Mouse (Mus musculus) forebrain, embryonic 10.5 days (tissue): ENCODE measurements around the gene Kcnn4. TPM values are rescaled to one million over a fixed set of nuclear protein-coding genes. Genes with fewer than 3 reads are reported as not detected.
A peak's percentile ranks its signal among the peaks of the same experiment; 100 is the strongest.

Source experiments
- DNase-seq: peaks from one replicate; pipeline ENCODE4 v3.0.0-alpha.2; 2017; ENCODE audit warnings: low spot score; ENCODE audit errors: extremely low spot score
- H3K27ac ChIP-seq: fragments of 300-500 bp; sonication (generic); 2 replicates; pipeline ENCODE4 v1.5.1; 2016; ENCODE audit warnings: mild to moderate bottlenecking
- H3K27me3 ChIP-seq: fragments of 300-500 bp; sonication (generic); 2 replicates; pipeline ENCODE4 v1.6.1; 2016; ENCODE audit warnings: mild to moderate bottlenecking; ENCODE audit not compliant: poor library complexity, severe bottlenecking
- H3K36me3 ChIP-seq: fragments of 300-500 bp; sonication (generic); replicated peaks from 2 replicates; pipeline ENCODE4 v1.6.1; 2016; ENCODE audit warnings: mild to moderate bottlenecking, moderate library complexity
- H3K4me1 ChIP-seq: fragments of 300-500 bp; sonication (generic); 2 replicates; pipeline ENCODE4 v1.6.1; 2016
- H3K4me3 ChIP-seq: fragments of 300-500 bp; sonication (generic); 2 replicates; pipeline ENCODE4 v1.5.1; 2016; ENCODE audit warnings: mild to moderate bottlenecking, moderate library complexity
- H3K9me3 ChIP-seq: fragments of 300-500 bp; sonication (generic); 2 replicates; pipeline ENCODE4 v1.6.1; 2016; ENCODE audit warnings: mild to moderate bottlenecking, moderate library complexity
- WGBS: fragments of 180-500 bp; shearing (Covaris S2); methylation state at CpG from one replicate; pipeline ENCODE4 v1.1.7; 2016; 5-methylcytosine and 5-hydroxymethylcytosine counted together
- polyA plus RNA-seq: library from polyadenylated mRNA; unstranded; fragments of >200 nt; fragmentation: Nextera tagmentation; extraction: Ambion mirVana; gene quantifications from 2 replicates; pipeline ENCODE4 v1.2.1, GENCODE M21; 2016

Kcnn4 gene
- polyA plus RNA-seq, 1 experiment from 2014 or later: 5.1 TPM

DNA sequence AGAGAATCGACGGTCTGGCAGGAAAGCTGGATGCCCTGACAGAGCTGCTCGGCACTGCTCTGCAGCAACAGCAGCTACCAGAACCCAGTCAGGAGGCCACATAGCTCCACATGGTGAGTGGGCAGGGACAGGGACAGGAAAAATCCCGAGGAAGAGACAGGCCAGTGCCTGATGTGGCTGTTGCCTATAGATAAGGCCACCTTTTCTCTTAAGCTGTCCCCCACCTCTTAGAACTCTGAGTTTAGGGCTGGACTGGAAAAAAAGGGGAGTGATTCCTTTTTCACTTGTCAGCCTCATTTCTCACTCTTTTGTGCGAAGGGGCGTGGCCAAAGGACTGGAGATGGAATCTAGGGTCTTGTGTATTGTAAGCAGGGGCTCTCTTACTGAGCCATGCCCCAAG, 14.0 kb downstream of the Kcnn4 start:
- 67% methylated on average over 6 of the region's 6 CpGs for WGBS
- Histone ChIP-seq H3K4me3 (no peak overlapping the region), H3K9me3 (no peaks in the 10 kb centered on the region), H3K4me1 (peaks cover 16% of the 10 kb centered on the region), H3K27ac (peak overlapping the region; percentile 22; the same call in 1 of the 2 replicates), H3K27me3 (0 out of 2 replicates have a peak, but pooled peaks cover 13% of the 10 kb centered on the region), H3K36me3 (no peaks in the 10 kb centered on the region)
- DNase-seq: no peak

DNA sequence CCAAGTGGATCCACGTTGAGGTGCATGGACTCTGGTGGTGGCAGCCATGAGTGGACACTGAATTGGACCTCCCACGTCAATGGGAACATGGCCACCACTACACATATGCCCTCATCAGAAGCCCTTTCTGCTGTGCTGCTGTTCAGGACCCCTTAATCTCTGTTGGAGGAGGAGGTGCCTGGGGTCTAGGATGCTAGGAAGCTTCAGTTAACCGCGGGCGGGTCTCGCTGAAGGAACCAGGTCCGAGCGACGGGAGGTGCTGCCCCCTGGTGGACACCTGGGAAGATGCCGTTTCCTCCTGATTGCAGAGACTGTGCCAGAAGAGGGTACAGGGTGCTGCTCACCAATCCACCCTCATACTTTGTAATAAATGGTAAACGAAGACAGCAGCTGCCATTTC, 14.8 kb downstream of the Kcnn4 start:
- 9% methylated on average over 11 of the region's 11 CpGs for WGBS
- peaks cover 13% of the 10 kb centered on the region for H3K4me1 ChIP-seq
- H3K9me3 ChIP-seq: no peaks in the 10 kb centered on the region
- DNase-seq: peak; percentile 74
- H3K27me3 ChIP-seq: 0 out of 2 replicates have a peak, but pooled peaks cover 13% of the 10 kb centered on the region
- peak overlapping the region; percentile 11; the same call in 1 of the 2 replicates for H3K4me3 ChIP-seq
- H3K27ac ChIP-seq: 0 out of 2 replicates have a peak overlapping the region, but pooled peaks have one; percentile 0
- H3K36me3 ChIP-seq: no peaks in the 10 kb centered on the region

DNA sequence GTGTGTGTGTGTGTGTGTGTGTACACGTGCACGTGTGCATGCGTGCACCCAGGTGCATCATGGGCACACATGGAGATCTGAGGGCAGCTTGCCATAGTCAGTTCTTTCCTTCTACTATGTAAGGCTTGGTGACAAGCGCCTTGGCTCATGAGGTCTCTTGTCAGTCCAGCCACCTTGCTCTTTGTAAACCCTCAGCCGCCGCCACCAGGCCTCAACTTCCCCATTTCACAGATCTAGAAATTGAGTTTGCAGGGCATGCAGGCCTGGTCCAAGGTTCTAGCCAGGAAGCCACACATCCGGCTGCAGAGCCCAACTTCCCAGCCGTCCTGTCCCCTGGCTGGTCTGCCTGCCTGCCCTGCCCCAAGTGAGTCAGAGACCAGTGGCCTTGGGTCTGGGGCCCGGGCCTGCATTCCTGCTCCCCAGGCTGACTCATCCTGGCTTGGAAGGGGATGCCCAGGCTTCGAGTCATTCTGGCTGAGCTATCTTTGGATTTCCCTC, 17.0 kb downstream of the Kcnn4 start:
- H3K9me3 ChIP-seq: no peaks in the 10 kb centered on the region
- 84% methylated on average over 10 of the region's 10 CpGs for WGBS
- H3K27ac ChIP-seq: no peak overlapping the region
- H3K4me1 ChIP-seq: peaks cover 12% of the 10 kb centered on the region
- H3K4me3 ChIP-seq: no peak overlapping the region
- no peak for DNase-seq
- H3K27me3 ChIP-seq: 0 out of 2 replicates have a peak, but pooled peaks cover 13% of the 10 kb centered on the region
- no peaks in the 10 kb centered on the region for H3K36me3 ChIP-seq

DNA sequence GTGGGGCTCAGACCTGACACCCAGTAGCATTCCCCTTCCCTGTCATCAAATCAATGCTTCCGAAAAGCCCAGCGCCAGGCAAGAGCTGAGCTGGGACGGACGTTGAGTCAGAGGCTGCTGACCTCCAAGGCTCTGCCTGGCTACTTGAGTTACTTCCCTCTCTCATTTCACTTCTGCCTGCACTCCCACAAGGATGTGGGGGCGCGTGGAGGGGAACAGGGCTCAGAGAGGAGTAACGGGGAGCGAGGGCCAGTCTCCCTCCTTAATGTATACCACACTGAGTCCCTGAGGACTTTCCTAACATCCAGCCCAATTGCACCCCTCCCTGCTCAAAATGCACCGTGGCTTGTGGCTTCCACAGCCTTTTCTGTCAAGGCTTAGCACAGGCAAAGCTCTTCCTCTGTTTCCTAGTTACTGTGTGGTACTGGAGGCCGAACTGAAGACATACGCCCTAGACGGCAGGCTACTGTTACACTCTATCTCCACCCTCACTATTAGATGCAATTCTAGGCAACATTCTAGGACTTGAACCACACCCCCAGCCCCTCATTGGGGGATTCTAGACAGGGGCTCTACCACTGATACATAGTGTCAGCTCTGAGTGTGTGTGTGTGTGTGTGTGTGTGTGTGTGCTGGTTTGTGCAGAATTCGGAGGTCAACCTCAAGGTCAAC, 19.6 kb downstream of the Kcnn4 start:
- H3K4me1 ChIP-seq: peaks cover 7% of the 10 kb centered on the region
- no peaks in the 10 kb centered on the region for H3K36me3 ChIP-seq
- H3K4me3 ChIP-seq: no peak overlapping the region
- DNase-seq: no peak
- 0 out of 2 replicates have a peak, but pooled peaks cover under 1% of the 10 kb centered on the region for H3K27me3 ChIP-seq
- H3K27ac ChIP-seq: no peak overlapping the region
- no peaks in the 10 kb centered on the region for H3K9me3 ChIP-seq
- WGBS: 74% methylated on average over 13 of the region's 13 CpGs

DNA sequence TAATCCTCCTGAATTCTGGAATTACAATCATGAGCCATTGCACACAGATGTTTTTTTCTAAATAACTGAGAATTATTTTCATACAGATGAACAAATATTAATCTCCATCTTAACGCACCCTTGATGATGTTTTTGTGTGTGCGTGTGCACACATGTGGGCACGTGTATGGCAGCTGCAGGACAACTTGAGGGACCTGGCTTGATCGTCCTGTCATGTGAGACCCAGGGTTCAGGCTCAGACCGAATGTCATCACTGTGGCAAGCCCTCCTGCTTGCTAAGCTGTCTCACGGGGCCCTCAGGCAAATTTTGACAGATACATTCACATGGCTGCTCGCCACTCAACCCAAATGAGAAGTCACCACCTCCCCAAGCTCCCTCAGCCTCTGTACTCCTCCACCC, 20.4 kb downstream of the Kcnn4 start:
- WGBS: 72% methylated on average over 7 of the region's 7 CpGs
- H3K27ac ChIP-seq: no peak overlapping the region
- peaks cover 5% of the 10 kb centered on the region; the same call in 1 of the 2 replicates for H3K4me1 ChIP-seq
- H3K27me3 ChIP-seq: no peaks in the 10 kb centered on the region
- H3K4me3 ChIP-seq: no peak overlapping the region
- DNase-seq: no peak
- no peaks in the 10 kb centered on the region for H3K36me3 ChIP-seq
- no peaks in the 10 kb centered on the region for H3K9me3 ChIP-seq

DNA sequence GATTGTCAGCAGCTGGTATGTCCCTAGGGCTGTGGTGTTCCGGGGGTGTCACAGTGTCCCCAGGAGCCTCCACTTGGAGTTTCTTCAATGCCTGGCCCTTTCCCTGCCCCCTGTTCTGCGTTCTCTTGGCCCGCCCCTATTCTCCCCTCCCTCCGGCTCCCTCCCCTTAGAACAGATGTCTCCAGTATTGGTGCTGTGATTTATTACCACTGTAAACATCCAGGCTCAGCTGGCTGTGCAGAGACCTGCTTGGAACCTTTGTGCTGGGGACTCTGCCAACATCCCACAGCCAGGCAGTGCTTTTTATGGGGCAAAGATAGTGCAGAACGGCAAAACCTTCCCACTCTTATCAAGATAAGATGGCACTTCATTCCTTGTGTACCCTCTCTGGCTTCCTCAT, 21.0 kb downstream of the Kcnn4 start:
- no peak for DNase-seq
- H3K36me3 ChIP-seq: no peaks in the 10 kb centered on the region
- no peak overlapping the region for H3K27ac ChIP-seq
- H3K4me1 ChIP-seq: peaks cover 5% of the 10 kb centered on the region; the same call in 1 of the 2 replicates
- 54% methylated on average over 5 of the region's 5 CpGs for WGBS
- no peaks in the 10 kb centered on the region for H3K9me3 ChIP-seq
- no peak overlapping the region for H3K4me3 ChIP-seq
- H3K27me3 ChIP-seq: no peaks in the 10 kb centered on the region

DNA sequence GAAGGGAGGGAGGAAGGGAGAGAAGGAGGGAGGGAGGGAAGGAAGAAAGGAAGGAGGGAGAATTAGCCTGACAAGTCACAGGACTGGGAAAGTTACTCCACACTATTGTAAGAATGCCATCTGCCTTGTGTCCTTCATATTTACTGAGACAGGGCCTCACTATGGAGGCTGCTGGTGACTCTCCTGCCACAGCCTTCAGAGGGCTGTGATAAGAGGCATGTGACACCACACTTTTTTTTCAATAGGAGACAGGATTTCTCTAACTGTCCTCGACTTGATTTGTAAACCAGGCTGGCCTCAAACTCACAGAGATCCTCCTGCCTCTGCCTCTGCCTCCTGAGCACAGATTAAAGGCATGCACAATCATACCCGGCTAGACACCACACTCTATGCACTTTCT, 21.6 kb downstream of the Kcnn4 start:
- 81% methylated on average over 2 of the region's 2 CpGs for WGBS
- Histone ChIP-seq H3K4me3 (no peak overlapping the region), H3K27me3 (no peaks in the 10 kb centered on the region), H3K4me1 (peaks cover 5% of the 10 kb centered on the region; the same call in 1 of the 2 replicates), H3K36me3 (no peaks in the 10 kb centered on the region), H3K27ac (no peak overlapping the region), H3K9me3 (no peaks in the 10 kb centered on the region)
- no peak for DNase-seq

DNA sequence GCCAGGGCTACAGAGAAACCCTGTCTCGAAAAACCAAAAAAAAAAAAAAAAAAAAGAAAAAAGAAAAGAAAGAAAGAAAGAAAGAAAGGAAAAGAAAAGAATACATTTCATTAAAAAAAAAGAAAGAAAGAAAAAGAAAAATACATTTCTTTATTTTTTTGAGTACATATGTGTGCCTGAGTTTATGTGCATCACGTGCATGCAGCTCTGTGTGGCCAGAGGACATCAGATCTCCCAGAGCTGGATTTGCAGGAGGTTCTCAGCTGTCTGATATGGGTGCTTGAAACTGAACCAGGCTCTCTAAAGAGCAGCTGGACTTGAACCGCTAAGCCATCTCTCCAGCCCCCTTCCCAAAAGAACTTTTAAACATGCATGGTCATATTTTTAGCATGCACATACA, 24.0 kb downstream of the Kcnn4 start:
- WGBS: 79% methylated on average over 3 of the region's 3 CpGs
- peaks cover 7% of the 10 kb centered on the region for H3K4me1 ChIP-seq
- H3K27ac ChIP-seq: no peak overlapping the region
- no peaks in the 10 kb centered on the region for H3K9me3 ChIP-seq
- no peaks in the 10 kb centered on the region for H3K36me3 ChIP-seq
- no peak overlapping the region for H3K4me3 ChIP-seq
- DNase-seq: no peak
- no peaks in the 10 kb centered on the region for H3K27me3 ChIP-seq

DNA sequence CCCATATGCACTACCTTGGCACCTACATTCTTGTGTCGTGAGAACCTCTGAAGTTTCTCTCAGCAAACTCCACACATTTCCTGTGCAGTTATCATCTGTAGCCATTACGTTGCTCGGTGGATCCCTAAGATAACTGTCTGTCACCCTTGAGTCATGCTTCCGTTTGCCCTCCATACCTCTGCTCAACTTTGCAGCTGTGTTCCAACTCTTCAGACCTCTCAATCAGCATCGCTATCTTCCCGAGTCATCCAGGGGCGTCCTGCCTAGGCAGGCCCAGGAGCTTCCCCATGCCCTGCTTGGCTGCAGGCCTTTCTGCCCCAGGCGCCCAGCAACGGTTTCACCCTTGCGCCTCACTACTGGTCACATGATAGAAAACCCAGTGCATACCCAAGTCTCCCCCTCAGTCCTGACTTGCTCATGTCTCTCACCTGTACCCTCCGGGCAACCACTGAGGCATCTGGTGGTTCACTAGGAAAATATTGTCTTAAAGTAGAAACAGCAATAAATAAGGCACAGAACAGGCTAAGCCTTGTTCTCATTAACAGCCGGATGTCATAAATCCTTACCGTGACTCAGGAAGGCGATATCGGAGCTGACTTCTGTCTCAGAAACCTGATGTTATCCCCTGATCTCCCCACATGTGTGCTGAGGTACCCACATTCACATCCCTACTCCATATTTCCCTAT, 24.6 kb downstream of the Kcnn4 start:
- H3K27me3 ChIP-seq: no peaks in the 10 kb centered on the region
- H3K36me3 ChIP-seq: no peaks in the 10 kb centered on the region
- no peaks in the 10 kb centered on the region for H3K9me3 ChIP-seq
- no peak overlapping the region for H3K4me3 ChIP-seq
- no peak for DNase-seq
- 87% methylated on average over 15 of the region's 15 CpGs for WGBS
- peaks cover 10% of the 10 kb centered on the region for H3K4me1 ChIP-seq
- H3K27ac ChIP-seq: no peak overlapping the region

DNA sequence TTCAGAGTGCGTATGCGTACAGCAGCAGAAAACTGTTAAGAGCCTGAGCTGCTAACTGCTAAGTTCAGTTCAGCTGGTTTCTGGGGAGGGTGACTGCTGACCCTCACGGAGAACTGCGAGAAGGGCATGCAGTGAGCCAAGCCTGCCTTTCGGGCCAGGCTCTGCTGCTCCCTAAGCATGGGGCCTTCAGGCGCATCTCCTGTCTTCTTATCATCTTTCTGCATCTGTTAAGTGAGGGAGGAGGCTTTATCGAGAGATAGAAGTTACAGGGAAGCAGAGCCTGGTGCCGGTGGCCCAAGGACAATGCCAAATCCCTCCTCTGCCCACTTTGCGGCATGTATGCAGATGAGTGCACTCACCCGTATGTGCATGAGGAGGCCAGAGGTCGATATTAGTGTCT, 26.8 kb downstream of the Kcnn4 start:
- Histone ChIP-seq H3K4me3 (no peak overlapping the region), H3K36me3 (peaks cover 9% of the 10 kb centered on the region), H3K9me3 (no peaks in the 10 kb centered on the region), H3K4me1 (peaks cover 18% of the 10 kb centered on the region; the same call in 1 of the 2 replicates), H3K27me3 (no peaks in the 10 kb centered on the region), H3K27ac (no peak overlapping the region)
- no peak for DNase-seq
- WGBS: 86% methylated on average over 11 of the region's 11 CpGs

DNA sequence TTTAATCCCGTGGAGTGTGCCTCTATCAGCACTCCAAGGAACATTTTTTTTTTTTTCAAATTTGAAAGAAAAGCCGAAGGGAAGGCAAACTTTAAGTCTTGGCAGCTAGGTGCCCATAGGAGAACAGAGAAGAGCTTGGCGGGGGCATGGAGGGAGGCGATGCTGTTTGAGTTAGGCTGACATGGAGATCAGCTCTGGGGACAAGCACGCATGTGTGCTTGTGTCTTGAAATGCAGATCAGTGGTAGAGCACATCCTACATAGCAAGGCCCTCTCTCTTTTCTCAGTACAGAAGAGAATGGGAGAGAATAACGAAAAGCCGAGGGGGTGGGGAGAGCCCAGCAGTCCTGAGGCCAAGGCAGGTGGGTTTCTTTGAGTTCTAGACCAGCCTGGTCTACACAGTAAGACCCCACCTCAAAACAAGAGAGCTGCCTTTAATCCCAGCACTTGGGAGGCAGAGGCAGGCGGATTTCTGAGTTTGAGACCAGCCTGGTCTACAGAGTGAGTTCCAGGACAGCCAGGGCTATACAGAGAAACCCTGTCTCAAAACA, 28.4 kb downstream of the Kcnn4 start:
- WGBS: 94% methylated on average over 8 of the region's 8 CpGs
- peaks cover 18% of the 10 kb centered on the region; the same call in 1 of the 2 replicates for H3K4me1 ChIP-seq
- no peak overlapping the region for H3K27ac ChIP-seq
- no peaks in the 10 kb centered on the region for H3K27me3 ChIP-seq
- H3K9me3 ChIP-seq: peaks cover 8% of the 10 kb centered on the region
- H3K36me3 ChIP-seq: peaks cover 25% of the 10 kb centered on the region
- no peak for DNase-seq
- H3K4me3 ChIP-seq: no peak overlapping the region

DNA sequence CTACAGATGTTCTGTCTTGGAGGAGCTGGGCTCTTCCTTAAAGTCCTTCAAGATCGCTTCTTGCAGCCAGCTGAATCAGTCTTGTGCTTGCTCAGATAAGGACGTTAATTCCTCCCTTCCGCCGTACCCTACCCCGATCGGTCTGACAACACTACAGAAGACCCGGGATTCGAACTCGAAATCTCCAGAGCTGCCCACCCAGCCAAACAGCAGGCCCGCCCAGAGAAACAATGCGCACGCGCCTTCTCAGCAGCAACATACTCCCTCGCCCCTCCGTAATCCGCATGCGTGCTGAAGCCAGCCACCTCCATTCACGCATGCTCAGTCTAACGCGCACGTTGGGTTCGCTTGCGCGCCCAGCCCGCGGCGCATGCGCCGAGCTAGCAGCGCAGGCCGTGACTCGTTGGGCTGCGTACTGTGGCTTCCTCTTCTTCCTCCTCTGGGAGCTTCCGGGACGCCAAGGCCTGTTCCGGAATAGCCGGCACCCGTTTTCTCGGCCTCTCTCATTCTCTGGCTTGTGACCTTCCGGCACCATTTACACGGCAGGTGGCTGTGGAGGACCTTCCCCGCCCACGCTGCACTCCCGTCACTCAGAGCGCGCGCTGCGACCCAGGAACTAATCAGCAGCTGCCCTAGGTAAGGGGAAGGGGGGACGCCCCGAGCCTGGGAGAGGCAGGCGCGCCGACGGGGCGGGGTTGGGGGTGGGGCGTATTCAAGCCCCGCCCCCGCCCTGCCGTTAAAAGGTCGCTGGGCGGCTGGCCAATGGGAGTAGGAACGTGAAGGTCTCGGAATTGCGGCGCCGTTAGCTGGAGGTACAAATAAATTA, 29.4 kb downstream of the Kcnn4 start, which contains the start of gene Smg9:
Gene Smg9 (plus strand): TSS at position 364 of the 826 bp plus-strand sequence.
- WGBS: 2% methylated on average over 66 of the region's 66 CpGs
- peak; percentile 95 for DNase-seq
- H3K36me3 ChIP-seq: peaks cover 35% of the 10 kb centered on the region
- no peaks in the 10 kb centered on the region for H3K27me3 ChIP-seq
- H3K9me3 ChIP-seq: peaks cover 8% of the 10 kb centered on the region
- H3K4me1 ChIP-seq: peaks cover 18% of the 10 kb centered on the region; the same call in 1 of the 2 replicates
- peak within 1 kb of the TSS; percentile 70 for H3K4me3 ChIP-seq
- H3K27ac ChIP-seq: peak within 1 kb of the TSS; percentile 95
